Mouse (Mus musculus) spleen, postnatal 4 days (tissue): Measurements from ENCODE around the gene Prorsd1.
A peak's percentile ranks its signal among the peaks of the same experiment; 100 is the strongest.
"Not testable (repeated sequence)": the region's sequence is repeated elsewhere in the genome, so short reads cannot be mapped to it uniquely, and the experiment has no call there.

Source experiments
- DNase-seq, 2 experiments: peaks; one replicate each; pipeline ENCODE4 v3.0.0; 2022; ENCODE audit warnings: low spot score in 2 of 2

The Prorsd1 gene

DNA sequence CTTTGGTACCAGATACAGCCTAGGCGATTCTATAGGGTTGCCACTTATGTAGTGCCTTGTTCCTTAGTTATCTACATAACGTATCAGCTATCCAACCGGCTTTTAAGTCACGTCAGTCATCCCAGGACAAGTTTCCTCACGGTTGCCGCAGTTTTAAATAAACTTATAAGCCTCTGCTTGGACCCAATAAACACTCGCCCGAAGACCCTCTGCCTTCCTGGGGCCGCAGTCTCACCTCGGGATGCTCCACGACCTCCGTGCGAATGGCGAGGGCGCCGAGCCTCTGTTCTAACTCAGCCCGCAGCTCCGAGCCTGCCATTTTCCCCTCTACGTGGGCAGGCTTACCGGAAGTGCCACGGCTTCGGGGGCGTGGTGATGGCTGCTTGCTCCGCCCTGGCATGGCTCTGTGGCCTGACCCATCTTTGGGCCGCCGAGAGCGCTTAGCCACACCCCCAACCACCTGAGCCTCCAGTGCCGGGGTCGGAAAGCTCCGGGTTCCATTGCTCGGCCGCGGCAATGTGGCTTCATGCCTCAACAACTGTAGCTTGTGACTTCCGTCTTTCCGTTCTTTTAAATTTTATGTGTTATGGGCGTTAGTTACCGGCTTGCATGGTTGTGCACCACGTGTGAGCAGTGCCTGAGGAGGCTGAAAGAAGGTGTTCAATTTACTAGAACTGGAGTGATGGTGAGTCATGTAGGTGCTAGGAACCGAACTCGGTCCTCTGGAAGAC lies at the start of gene Prorsd1:
Prorsd1 (minus strand) TSS at position 352 of the 731 bp plus-strand sequence.
- peak; percentile 93 to 95 for DNase-seq

DNA sequence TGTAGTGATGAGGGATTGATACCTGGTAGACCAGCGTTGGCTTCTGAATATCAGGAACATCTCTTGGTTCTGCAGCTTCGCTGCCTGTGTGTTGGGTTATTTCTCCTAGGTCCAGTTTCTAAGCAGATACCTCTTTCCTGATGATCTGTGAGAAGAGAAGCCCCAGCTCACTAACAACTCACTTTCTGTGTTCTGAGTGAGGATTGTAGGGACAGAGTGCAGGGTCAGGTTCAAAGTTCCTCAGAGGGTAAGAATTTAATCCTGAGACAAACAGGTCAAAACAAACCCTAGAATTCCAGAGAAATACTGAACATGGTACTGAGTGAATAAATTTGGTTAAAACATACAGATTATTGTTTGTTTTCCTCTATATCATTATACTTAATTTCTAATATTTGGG lies 48.6 kb upstream of the Prorsd1 start:
- DNase-seq: no peak

DNA sequence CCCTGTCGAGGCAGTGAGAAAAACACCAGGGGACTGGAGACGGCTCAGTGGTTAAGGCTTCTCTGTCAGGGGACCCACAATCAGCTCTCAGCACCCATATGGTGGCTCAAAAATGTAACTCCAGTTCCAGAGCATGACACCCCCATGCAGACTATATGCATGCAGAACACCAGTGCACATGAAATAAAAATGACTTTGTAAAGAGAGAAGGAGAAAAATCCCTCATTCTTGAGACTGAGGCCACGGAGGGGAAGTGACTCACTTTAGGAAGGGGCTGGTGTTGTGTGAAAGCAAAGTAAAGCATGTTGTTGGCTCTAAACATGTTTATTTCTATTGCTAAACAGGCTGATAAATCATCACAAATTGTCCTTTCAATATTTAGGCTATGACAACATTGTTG lies 46.2 kb upstream of the Prorsd1 start:
- DNase-seq: no peak

DNA sequence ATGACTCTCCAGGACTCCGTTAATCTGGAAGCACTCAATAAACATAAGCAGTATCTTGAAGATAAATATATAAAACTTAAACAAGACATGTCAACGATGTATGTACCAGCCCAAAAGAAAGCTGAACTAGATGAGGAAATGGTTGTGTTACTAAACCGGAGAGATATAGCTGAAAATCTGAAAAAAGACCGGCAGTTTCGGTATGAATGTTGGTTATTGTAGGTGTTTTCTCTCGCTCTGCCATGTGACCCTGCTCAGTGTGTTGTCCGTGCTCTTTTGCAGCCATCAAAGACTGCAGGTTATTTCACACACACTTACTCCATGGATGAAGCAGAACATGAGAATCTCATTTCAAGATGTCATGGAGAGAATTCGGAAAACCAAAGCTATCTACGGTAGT lies 45.6 kb upstream of the Prorsd1 start:
- DNase-seq: no peak

DNA sequence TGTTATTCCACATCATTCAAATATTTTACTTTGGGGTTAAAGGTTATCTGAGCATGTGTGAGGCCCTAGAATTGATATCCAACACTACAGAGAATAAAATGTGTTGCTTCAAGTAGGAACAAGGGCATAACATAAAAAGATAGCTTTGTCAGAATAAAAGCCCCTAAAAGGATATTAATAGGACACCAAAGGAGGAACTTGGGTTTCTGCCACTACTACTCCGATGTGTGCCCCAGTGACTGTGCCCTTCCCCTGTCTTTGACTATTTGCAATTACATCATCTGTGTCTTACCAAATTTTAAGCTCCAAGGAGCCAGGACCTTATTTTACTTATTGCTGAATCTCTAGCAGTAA lies 34.6 kb upstream of the Prorsd1 start:
- peak in 1 of 2 experiments; percentile 15 for DNase-seq

DNA sequence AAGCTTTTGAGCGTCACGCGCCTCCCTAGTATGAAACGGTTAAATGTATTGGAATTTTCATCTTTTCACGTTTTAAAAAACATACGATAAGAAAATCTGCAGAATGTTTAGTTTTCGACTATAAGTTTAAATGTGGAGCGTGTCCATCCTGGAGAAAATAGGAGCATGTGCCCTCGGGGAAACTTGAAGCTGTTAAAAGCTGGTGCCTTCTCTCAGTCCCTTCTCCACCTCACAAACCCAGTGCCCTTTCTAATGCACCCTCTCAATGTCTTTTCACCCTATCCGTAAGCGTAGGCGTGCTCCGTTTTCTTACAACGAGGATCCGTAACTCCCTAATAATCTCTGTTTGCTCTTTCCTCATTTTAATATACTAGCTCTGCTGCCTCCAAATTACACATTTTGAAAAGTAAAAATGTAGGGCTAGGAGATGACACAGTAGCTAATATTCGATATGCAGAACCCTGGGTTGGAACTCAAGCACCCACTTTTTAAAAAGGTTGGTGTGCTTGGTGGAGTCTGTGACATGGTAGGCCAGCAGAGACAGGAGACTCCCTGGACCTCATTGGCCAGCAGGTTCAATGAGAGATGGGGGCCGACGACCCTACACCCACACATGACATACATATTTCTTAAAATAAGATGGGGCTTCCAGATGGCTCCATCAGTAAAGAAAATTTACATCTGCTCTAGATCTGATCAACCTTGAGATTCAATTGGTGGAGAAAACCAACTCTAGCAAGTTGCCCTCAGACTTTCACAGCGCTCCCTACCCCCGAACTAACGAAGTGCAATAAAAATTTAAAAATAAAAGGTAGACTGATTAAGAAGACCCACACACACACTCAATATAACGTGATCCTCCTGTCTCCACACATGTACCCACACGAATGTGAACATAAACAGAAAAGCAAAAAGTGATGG lies 33.9 kb upstream of the Prorsd1 start:
- DNase-seq: no peak

DNA sequence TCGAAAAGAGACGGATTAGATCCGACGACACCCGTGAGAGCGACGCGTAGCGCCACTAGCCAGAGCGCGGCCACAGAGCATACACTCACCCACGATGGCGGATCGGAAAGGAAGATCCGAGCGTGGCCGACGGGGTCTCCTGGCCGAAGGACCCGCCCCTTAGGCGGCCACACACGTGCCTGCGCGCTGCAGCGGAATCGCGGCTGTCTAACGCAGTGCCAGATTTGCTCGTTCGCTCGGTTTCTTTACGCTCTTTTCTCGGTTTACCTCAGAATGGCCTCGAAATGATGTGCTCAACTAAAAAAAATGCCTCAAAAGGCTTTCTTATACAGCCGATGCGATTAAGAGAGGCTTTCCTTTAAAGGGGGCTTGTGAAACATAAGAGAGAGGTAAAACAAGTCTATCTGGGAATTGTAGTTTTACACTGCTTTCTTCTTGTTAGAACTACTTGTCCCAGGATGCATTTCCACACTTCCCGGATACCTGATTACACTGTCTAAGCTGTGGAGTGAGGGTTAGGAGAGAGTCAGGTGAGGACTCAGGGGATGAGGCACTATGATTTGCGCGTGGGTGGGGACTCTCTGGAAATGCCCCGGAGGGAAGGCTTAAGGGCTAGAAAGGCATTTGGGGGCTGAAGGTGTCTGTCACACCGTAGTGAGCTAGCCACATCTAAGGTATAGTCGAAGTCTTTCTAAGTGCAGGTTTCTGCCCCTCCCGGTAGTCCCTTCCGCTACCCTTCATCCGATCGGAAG lies 33.1 kb upstream of the Prorsd1 start, which contains the start of the genes Clhc1 and Rps27a:
Clhc1 (plus strand) TSS at position 199 of the 752 bp plus-strand sequence.
Rps27a (minus strand) TSS at position 358 of the 752 bp plus-strand sequence.
- peak; percentile 96 to 99 for DNase-seq

DNA sequence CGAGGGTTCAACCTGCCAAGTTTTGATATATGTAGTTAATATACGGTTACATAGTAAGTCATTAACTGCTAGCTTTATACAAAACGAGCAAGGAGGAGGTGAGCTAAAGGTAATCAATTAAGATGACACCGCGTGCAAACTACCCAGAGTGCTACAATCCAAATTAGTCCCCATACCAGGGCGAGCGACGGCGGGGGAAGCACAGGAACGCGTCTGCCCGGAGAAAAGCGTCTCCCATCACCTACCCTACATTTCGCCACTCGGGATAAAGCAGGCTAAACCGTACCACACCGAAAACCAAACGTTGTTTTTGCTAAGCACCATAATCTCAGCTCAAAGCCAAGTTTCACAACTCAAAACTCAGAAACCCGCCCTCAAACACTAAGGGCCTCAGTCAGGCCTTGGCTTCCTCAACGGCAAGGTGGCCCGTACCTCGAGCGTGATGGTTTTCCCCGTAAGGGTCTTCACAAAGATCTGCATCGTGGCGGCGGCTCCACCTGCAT lies 32.5 kb upstream of the Prorsd1 start:
- no peak for DNase-seq

DNA sequence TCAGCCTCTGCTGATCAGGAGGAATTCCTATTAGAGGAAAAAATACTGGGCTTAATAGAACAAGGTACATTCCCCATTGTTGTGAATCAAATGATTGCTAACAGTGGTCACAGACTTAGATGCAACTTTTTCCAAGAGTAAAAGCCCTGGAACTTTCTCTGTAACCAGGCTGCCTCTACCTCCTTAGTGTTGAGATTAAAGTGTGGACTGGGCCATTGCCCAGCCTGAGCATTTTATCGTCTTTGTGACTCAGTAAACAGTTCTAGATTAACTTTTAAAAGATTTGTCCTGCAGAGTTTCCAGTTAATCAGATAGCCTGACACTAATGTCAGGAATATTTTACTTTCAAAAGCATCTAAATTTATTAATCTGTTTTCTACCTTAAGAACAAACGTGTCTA lies 31.9 kb upstream of the Prorsd1 start:
- no peak for DNase-seq

DNA sequence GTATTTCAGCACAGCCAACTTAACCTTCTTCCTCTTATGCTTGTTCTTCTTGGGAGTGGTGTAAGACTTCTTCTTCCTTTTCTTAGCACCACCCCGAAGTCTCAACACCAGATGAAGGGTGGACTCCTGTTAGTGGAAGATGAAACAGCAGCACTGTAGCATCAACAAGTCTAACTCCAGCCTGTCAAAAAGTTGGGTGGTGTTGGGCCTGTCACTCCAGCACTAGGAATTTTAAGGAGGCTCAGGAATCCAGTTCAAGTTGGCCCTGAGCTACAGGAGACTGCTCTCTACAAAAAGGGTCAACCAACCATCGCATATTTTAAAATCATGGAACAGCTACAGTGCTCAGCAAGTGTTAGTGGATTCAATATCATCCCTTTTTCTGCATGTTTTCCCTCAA lies 31.5 kb upstream of the Prorsd1 start:
- not testable (repeated sequence) for DNase-seq

DNA sequence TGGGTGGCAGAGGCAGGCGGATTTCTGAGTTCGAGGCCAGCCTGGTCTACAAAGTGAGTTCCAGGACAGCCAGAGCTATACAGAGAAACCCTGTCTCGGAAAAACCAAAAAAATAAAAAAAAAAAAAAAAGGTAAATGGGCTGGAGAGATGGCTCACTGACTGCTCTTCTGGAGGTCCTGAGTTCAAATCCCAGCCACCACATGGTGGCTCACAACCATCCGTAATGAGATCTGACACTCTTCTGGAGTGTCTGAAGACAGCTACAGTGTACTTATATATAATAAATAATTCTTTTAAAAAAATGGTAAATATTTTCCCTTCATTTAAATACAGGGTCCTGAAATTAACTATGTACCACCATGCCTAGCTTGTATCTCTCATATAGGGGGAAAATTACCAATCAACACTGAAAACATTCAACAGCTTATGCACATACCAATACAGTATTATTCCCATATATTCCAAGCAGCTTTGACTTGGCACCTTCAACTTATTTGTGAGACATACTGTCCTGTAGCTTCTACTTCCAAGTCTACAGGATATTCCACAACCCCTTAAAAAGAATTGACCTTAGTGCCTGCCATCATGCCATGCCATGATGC lies 30.4 kb upstream of the Prorsd1 start:
- DNase-seq: not testable (repeated sequence)

DNA sequence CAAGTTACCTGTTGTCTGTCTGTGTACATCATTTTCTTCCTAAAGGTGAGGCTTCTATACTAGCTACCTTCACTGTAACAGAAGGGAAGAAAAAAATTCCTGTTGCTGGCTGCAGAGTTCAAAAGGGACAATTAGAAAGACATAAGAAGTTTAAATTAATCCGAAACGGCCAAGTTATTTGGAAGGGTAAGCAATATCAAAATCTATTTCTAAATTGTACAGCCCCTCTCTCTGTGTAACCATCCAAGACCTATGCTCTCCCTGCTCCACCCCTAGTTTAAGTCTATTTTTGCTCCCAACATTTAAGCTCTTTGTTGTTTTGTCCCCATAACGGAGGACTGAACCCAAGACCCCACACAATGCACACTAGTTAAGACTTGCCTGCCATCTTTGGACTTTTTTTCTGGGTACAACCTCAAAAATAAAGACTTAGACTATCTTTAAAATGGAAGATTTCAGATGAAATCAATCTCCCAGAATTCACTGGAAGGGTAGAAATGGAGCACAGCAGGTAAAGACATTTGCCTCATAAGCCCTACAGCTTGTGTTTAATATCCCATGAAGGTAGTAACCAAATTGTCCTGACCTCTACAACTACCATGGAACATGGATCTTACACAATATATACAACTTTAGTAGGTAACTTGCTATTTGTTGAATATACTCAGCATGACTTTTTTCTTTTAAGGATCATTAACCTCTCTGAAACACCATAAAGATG lies 29.6 kb upstream of the Prorsd1 start:
- no peak for DNase-seq

DNA sequence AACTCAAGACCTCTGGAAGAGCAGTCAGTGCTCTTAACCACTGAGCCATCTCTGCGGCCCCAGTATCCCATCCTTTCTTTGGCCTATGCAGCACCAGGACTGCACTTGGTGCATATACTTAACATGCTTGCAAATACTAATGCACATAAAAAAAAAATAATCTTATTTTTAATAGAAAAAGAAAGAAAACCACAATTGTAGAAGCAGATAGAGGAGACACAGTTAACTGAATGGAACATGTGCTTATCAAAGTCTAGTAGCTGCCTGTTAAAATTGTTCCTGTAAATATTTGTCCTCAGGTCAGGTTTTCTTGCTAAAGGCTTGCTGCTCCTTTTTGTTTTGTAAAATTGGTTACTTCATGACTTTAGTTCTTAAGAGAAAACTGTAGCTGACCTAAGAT lies 23.4 kb upstream of the Prorsd1 start:
- DNase-seq: no peak

DNA sequence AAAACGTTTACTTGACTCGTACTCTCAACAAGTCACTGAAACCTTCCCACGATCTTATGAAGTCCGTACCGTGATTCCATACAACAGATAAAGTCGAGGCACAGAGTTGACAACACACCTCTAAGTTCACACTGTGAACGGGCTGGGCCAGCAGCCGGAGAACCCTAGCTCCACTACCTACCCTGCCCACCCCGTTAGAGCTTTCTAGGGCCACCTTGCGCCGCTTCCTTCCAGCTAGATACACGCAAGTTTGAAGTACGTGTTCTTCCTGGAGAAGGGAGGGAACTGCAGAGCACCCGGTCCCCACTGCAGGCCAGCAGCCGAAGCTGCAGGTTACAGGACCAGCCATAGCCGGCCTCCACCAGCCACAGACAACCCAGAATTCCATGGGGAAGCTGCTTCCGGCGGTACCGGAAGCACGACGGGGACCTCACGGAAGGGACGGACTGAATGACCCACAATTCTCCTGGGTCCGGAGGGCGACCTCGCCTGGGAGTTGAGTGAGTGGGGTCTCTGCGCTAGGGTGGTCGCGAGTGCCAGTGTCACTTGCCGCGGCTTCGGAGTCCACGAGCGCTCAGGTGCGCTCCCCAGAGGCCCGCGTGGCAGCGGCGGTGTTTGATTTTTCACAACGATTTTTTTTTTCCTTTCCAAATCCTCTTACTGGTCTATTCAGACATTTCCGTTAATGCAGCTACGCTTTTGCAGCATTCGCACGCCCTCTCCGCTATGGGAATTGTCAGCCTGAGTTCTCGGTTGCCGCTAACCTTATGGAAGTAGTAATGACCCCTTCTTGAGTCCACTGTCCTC lies 11.4 kb upstream of the Prorsd1 start, which contains the start of gene Mtif2:
Mtif2 (plus strand) TSS at position 421 of the 807 bp plus-strand sequence.
- DNase-seq: peak; percentile 71 to 85

DNA sequence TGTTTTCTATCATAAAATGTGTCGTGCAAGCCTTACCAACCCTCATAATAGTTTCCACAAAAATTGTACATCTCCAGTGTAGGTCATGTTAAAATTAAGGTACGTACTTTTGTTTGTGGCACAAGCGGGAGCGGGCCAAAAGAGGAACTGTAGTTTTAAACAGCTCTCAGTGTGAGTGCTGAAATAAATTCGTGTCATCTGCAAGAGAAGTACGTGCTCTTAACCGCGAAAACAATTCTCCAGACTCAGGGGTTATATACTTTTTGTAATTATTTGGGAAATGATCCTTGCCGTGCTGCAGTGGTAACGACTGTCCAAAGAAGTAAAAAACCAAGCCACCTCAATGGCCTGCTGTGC lies 530 bp downstream of the Prorsd1 start:
- no peak for DNase-seq

DNA sequence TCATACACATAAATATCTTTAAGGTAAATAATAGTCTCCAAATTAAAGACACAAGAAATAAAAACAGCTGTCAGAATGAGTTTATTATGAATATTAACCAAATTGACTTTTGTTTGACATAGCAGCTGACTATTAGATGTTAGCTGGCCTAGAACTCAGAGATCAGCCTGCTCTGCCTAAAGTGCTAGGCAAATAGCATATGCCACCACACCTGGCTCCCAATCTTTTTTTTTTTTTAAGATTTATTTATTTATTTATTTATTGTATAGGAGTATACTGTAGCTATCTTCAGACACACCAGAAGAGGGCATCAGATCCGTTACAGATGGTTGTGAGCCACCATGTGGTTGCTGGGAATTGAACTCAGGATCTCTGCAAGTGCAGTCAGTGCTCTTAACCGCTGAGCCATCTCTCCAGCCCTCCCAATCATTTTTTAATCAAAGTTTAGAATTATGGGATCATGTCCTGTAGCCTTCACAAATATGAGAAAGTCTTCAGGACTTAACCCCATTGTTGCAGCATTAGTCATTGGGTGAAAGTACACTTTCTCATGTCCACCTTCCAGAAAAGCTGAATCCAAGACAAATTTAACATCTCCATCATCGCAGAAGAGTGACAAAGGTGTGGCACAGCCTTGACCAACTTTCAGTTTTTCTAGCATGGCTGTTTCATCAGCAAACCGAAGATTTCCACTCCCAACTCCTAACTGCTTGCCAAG lies 1.9 kb downstream of the Prorsd1 start:
- DNase-seq: no peak

DNA sequence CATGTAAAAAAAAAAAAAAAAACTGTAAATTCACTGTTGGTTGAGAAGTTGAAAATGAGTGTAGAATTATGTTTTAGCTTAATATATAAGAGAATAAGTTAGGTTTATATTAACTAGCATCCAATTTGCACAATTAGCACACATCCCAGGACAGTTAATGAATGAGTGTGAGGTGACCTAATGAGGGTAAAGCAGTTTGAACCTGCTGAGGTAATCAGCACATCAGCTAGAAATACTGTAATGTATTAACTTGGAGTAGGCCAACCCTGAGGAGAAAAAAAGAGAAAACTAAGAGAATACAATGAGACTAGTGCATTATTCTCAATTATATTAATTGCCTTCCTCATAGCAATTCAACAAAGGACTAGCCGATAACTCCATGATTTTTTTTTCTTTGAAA lies 5.4 kb downstream of the Prorsd1 start:
- no peak for DNase-seq

DNA sequence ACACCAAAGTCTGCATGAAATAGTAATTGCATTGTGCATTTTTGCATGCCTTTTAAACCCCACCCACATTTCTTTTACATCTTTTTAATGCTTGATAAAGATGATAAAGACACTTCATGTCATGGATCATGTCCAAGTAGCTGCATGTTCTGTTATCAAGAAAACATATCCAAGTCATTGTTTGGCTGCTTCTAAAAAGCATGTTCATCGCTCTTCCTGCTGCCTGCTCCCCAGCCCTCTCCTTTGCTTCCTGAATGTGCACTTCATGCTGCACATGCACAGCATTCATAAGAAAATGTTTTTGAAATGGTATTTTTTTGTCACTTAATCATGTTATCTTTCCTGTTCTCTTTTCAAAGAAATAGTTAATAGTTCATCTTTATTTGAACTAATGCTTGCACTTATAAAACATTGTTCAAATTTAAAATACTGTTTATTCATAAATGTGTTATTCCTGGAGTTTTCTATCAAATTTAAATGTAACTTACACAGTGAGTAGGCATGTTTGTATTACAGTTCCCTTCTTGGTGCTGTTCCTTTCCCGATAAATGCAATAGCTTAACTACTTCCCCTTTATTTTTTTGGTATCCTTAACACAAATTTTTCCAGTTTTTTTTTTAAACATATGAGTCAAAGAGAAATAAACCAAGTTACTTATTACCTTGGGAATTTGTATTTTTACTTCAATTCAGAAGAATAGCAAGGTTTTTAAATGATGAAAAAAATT lies 9.8 kb downstream of the Prorsd1 start:
- no peak for DNase-seq
